Mouse (Mus musculus) limb, embryonic 11.5 days (tissue): Measurements from ENCODE around the gene Mtmr6. TPM values are rescaled to one million over a fixed set of nuclear protein-coding genes. Genes with fewer than 3 reads are reported as not detected.
"Not testable (repeated sequence)": the region's sequence is repeated elsewhere in the genome, so short reads cannot be mapped to it uniquely, and the experiment has no call there.

Experiments used
- ATAC-seq: fragments of 200-750 bp; cut with Nextera tagmentation; 2 replicates; pipeline ENCODE4 v1.8.0; 2017; ENCODE audit warnings: low read depth; ENCODE audit not compliant: insufficient number of reproducible peaks, low FRiP score, low TSS enrichment
- DNase-seq: peaks from one replicate; pipeline ENCODE4 v3.0.0-alpha.2; 2015; ENCODE audit warnings: low spot score
- H3K27ac ChIP-seq: fragments of 300-500 bp; sonication (generic); replicated peaks from 2 replicates; pipeline ENCODE4 v1.5.1; 2014; ENCODE audit warnings: low read depth, mild to moderate bottlenecking, low read length
- H3K27me3 ChIP-seq: fragments of 300-500 bp; sonication (generic); 2 replicates; pipeline ENCODE4 v1.6.1; 2014; ENCODE audit warnings: mild to moderate bottlenecking, low read length, mixed read lengths; ENCODE audit not compliant: control insufficient read depth, insufficient read depth
- H3K36me3 ChIP-seq: fragments of 300-500 bp; sonication (generic); 2 replicates; pipeline ENCODE4 v1.6.1; 2014; ENCODE audit warnings: mild to moderate bottlenecking, low read length, moderate library complexity, mixed read lengths; ENCODE audit not compliant: control insufficient read depth, insufficient read depth
- H3K4me1 ChIP-seq: fragments of 300-500 bp; sonication (generic); 2 replicates; pipeline ENCODE4 v1.6.1; 2014; ENCODE audit warnings: low read length, mixed read lengths; ENCODE audit not compliant: control insufficient read depth, insufficient read depth
- H3K4me2 ChIP-seq: fragments of 300-500 bp; sonication (generic); 2 replicates; pipeline ENCODE4 v1.6.1; 2014; ENCODE audit warnings: low read depth, mild to moderate bottlenecking, moderate library complexity; ENCODE audit not compliant: severe bottlenecking
- H3K4me3 ChIP-seq: fragments of 300-500 bp; sonication (generic); 2 replicates; pipeline ENCODE4 v1.5.1; 2014; ENCODE audit warnings: low read depth, low read length
- H3K9ac ChIP-seq: fragments of 300-500 bp; sonication (generic); 2 replicates; pipeline ENCODE4 v1.6.1; 2014; ENCODE audit warnings: mild to moderate bottlenecking, low read length
- H3K9me3 ChIP-seq: fragments of 300-500 bp; sonication (generic); 2 replicates; pipeline ENCODE4 v1.6.1; 2016; ENCODE audit warnings: low read length; ENCODE audit not compliant: control insufficient read depth
- WGBS: fragments of 180-500 bp; shearing (Covaris S2); extraction: QIAGEN DNeasy Blood & Tissue Kit; methylation state at CpG from one replicate; pipeline ENCODE4 v1.1.7; 2014; 5-methylcytosine and 5-hydroxymethylcytosine counted together
- polyA plus RNA-seq: library from polyadenylated mRNA; unstranded; fragments of >200 nt; fragmentation: Nextera tagmentation; extraction: Ambion mirVana; gene quantifications from 2 replicates; pipeline ENCODE4 v1.2.1, GENCODE M21; 2014

Mtmr6 gene
- polyA plus RNA-seq, 1 experiment from 2014 or later, result 25.9 TPM

DNA sequence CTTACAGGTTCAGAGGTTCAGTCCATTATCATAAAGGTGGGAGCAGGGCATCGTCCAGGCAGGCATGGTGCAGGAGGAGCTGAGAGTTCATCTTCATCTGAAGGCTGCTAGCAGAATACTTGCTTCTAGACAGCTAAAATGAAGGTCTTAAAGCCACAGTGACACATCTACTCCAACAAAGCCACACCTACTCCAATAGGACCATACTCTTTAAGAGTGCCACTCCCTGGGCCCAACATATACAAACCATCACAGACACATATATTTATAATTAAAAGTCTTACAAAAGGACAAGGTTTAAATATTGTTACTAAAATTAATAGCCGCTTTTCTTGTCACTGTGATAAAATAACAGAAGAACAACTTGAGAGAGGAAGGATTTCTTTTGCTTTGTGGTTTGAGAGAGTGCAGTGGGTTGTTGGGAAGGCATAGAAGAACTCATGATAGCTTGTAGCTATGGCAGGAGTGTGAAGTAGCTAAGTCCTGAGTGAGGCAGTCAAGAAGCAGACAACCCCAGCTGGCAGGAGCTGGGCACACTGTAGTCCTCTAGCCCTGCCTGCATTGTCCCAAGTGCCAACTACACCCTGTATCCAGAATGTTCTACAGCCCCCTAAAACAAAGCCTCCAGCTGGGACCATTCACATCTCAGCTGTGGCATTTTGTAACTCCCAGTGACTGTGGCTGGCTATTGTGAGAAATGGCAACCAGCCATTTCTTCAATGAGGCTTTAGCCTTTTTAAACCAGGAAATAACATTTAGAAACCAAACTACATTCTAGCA lies 39.6 kb downstream of the Mtmr6 start:
- H3K27me3 ChIP-seq, result no peaks in the 10 kb centered on the region
- DNase-seq, result no peak
- H3K36me3 ChIP-seq, result no peaks in the 10 kb centered on the region
- ATAC-seq, result no peak
- H3K9me3 ChIP-seq, result no peaks in the 10 kb centered on the region
- H3K4me2 ChIP-seq, result no peak overlapping the region
- H3K4me3 ChIP-seq, result no peak overlapping the region
- H3K4me1 ChIP-seq, result no peaks in the 10 kb centered on the region
- H3K27ac ChIP-seq, result no peak overlapping the region
- H3K9ac ChIP-seq, result no peak overlapping the region
- WGBS, result 95% methylated on average over 2 of the region's 2 CpGs

DNA sequence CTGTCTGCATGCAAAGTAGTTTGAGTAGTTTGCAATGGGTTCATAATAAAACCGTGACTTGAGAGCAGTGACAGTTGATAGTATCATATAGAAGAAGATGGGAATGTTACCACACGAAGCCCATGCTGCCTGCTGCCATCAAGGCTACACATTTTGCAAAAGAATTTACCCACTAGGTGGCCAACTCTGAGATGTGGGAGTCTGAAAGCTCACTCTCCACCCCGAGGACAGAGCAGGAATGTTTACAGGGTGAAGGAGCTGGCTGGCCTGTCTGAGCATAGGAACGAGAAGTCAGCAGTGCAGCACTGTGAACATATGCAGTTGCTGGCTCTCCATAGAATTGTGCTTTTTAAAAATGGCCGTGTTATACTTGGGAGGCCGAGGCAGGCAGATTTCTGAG lies 43.1 kb downstream of the Mtmr6 start:
- no peak overlapping the region for H3K4me2 ChIP-seq
- H3K27me3 ChIP-seq, result no peaks in the 10 kb centered on the region
- DNase-seq (no peak), ATAC-seq (no peak)
- no peak overlapping the region for H3K27ac ChIP-seq
- no peak overlapping the region for H3K4me3 ChIP-seq
- WGBS, result 71% methylated on average over 6 of the region's 6 CpGs
- no peaks in the 10 kb centered on the region for H3K9me3 ChIP-seq
- H3K4me1 ChIP-seq, result no peaks in the 10 kb centered on the region
- no peaks in the 10 kb centered on the region for H3K36me3 ChIP-seq
- no peak overlapping the region for H3K9ac ChIP-seq

- Histone ChIP-seq H3K4me2 (no peak overlapping the region), H3K9me3 (no peaks in the 10 kb centered on the region), H3K27me3 (no peaks in the 10 kb centered on the region), H3K36me3 (no peaks in the 10 kb centered on the region), H3K4me1 (no peaks in the 10 kb centered on the region), H3K27ac (no peak overlapping the region), H3K4me3 (no peak overlapping the region), H3K9ac (no peak overlapping the region)
- ATAC-seq (no peak), DNase-seq (no peak)
- 83% methylated on average over 4 of the region's 4 CpGs for WGBS
These were observed 45.7 kb downstream of the Mtmr6 start for GRCm38 (mm10) chr14:60310691-60311090.

DNA sequence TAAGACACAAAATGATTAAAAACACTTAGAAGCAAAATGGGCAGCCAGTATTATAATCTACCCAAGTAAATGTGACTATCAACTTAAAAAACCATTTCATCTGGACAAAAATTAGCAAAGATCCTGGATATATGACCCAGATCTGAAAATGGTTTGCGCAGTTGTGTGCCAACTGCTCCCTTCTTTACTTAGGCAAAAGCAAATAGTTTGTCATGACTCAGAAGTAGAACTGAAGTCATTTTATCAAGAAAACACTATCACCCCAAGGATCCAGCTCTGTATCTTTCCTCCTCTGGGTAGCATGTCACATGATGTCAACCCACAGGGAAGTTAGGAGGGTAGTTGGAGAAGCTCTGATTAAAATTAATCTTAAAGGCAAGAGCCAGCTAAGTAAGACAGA lies 54.2 kb downstream of the Mtmr6 start:
- Histone ChIP-seq H3K36me3 (no peaks in the 10 kb centered on the region), H3K4me3 (no peak overlapping the region), H3K27me3 (no peaks in the 10 kb centered on the region), H3K4me1 (no peaks in the 10 kb centered on the region), H3K9ac (no peak overlapping the region), H3K27ac (no peak overlapping the region), H3K9me3 (no peaks in the 10 kb centered on the region), H3K4me2 (no peak overlapping the region)
- ATAC-seq, result no peak
- DNase-seq, result no peak
- WGBS, result 100% methylated on average over 1 of the region's 1 CpGs

GRCm38 (mm10) chr14:60320813-60321212 lies 55.8 kb downstream of the Mtmr6 start:
- Histone ChIP-seq H3K4me3 (no peak overlapping the region), H3K27me3 (no peaks in the 10 kb centered on the region), H3K27ac (no peak overlapping the region), H3K4me1 (no peaks in the 10 kb centered on the region), H3K9me3 (no peaks in the 10 kb centered on the region), H3K4me2 (no peak overlapping the region), H3K36me3 (no peaks in the 10 kb centered on the region), H3K9ac (no peak overlapping the region)
- DNase-seq (no peak), ATAC-seq (no peak)
- 68% methylated on average over 3 of the region's 3 CpGs for WGBS

DNA sequence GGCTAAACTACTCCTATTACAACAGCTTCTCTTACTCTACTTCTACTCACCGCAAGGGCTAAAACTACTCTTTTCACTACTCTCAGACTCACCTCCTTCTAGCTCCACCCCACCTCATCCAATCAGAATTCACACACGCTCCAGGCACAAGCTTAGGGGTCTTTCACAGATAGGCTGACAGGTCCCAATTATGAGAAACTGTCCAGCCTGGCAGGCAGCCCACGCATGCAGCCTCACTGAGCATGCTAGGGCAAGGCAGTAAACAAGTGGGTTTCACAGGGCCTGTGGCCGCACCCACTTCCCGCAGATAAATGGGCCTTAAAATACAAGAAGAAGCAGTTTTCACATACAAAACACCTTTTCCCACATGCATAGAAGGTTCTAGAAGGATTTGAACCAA lies 75.0 kb downstream of the Mtmr6 start:
- H3K36me3 ChIP-seq, H3K4me2 ChIP-seq, H3K4me3 ChIP-seq, H3K9me3 ChIP-seq, H3K27me3 ChIP-seq, H3K9ac ChIP-seq, H3K27ac ChIP-seq, H3K4me1 ChIP-seq, DNase-seq, ATAC-seq: not testable (repeated sequence)
- WGBS, result 74% methylated on average over 5 of the region's 5 CpGs

- WGBS, result 75% methylated on average over 4 of the region's 4 CpGs
These were observed 75.5 kb downstream of the Mtmr6 start for GRCm38 (mm10) chr14:60340570-60340969.

DNA sequence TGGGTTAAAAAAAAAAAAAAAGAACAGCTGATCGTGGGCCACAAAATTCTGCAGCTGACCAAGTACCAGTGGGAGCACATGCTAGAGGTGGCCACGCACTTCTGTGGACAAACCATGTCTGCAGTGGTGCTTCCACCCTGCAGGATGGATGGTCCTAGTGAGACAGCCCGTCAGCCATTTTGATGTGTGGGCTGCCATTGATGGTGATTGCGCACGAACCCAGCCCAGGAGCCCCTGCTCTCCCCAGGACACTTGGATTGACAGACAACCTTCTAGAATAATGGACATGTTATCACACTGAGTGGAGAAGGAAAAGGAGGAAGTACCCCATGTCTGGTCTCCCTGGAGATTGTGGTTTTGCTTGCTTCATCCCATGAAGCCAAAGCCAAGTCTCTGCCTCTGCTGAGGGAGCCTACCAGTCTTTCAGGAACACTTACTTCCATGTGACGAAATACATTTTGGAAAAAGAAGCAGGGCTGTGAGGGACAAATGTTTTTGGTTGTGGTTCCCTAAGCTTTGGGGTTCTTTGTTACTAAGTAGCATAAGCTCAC lies 80.4 kb downstream of the Mtmr6 start:
- H3K9me3 ChIP-seq, result no peaks in the 10 kb centered on the region
- H3K27ac ChIP-seq, result no peak overlapping the region
- no peak overlapping the region for H3K4me2 ChIP-seq
- H3K9ac ChIP-seq, result no peak overlapping the region
- no peaks in the 10 kb centered on the region for H3K27me3 ChIP-seq
- ATAC-seq, result no peak
- H3K4me1 ChIP-seq, result no peaks in the 10 kb centered on the region
- WGBS, result 89% methylated on average over 6 of the region's 6 CpGs
- DNase-seq, result no peak
- H3K36me3 ChIP-seq, result no peaks in the 10 kb centered on the region
- H3K4me3 ChIP-seq, result no peak overlapping the region

More at GRCm38 (mm10) chr14:60340570-60340969, 75.5 kb downstream of the Mtmr6 start:
- DNase-seq (no peak), ATAC-seq (no peak)
- no peak overlapping the region for H3K4me3 ChIP-seq
- no peaks in the 10 kb centered on the region for H3K27me3 ChIP-seq
- no peak overlapping the region for H3K4me2 ChIP-seq
- no peak overlapping the region for H3K9ac ChIP-seq
- no peaks in the 10 kb centered on the region for H3K4me1 ChIP-seq
- H3K9me3 ChIP-seq, result no peaks in the 10 kb centered on the region
- H3K36me3 ChIP-seq, result no peaks in the 10 kb centered on the region
- no peak overlapping the region for H3K27ac ChIP-seq
